Mouse (Mus musculus): ENCODE data around the gene Fosl2. TPM values are rescaled to one million over a fixed set of nuclear protein-coding genes. Genes with fewer than 3 reads are reported as not detected.
"Not testable (repeated sequence)": the region's sequence is repeated elsewhere in the genome, so short reads cannot be mapped to it uniquely, and the experiment has no call there.

The Fosl2 gene
- polyA plus RNA-seq, 1 experiment from 2014 or later: 2.8 TPM

DNA sequence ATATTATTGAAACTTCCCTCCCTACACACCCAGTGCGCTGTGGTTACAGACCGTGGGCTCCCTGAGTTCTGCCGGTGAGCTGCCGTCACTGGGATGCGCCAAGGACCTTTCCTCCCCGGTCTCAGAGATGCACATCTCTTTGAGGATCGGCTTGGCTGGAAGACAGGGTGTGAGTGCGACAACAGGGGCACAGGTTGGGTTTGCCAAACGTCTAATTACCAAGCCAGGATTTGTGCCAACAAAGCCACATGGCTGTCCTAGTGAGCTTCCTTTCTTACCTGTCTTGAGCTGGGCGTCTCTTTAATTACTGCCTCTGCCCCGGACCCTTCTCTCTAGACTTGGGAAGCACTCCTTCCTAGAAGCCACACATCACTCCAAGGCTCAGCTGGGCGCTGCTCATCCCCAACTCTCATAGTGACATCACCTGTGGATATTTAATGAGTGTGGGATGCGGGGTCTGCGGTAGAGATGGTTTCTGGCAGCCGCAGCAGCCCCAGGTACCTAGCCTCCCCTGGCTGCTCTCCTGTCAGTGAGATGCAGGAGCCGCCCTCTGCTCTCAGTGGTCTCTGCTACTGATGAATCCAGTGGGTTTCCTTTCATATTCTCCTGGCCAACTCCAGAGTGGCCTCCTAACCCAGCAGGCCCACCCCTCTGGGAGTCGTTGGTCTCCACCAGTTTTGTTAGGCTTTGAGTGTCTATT, 18.3 kb downstream of the Fosl2 start:
- Histone ChIP-seq H3K9ac (replicated peaks) (no peak overlapping the region), H3K9me3 (no peaks in the 10 kb centered on the region), H3K4me2 (replicated peaks) (peak overlapping the region; percentile 12; the same call in 1 of the 2 replicates), H3K36me3 (no peaks in the 10 kb centered on the region), H3K4me1 (no peaks in the 10 kb centered on the region), H3K4me3 (no peak overlapping the region), H3K27ac (replicated peaks) (no peak overlapping the region), H3K27me3 (no peaks in the 10 kb centered on the region)
- ATAC-seq (replicated peaks): no peak
- WGBS: 59% methylated on average over 17 of the region's 17 CpGs

DNA sequence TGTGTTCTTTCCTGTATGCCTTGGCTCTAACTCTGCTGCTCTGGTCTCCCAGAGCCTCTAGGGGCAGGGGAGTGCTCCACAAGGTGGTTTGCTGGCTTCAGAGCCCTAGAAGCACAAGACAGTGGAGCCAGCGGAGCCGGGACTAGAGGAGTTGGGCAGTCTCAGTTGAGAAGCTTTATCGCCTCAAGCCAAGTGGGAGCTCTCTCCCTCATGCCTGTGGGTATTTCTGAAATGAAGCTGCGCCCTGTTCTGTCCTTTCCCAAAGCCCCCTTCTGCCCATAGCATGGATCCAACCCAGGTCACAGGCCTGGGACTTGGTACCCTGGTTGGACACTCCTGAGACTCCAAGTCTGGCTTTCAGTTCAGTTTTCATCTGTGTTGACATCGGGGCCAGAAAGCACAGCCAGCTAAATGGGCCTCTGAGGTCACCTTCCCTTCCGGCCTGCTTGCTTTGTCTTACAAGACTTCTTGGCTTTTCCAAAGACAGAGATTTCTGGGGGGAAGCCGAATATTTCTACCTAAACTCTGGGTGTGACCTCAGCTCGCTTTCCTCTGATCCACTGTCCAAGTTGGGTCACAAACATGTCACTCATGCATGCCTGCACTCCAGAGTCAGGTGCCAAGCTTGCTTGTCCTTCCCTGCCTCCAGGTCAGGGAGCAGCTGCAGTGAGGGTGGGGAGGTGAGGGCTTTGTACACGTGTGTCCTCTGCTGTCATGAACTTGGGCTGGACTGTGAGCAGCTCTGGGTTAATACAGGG, 19.5 kb downstream of the Fosl2 start:
- Histone ChIP-seq H3K27ac (replicated peaks) (no peak overlapping the region), H3K4me1 (no peaks in the 10 kb centered on the region), H3K9me3 (no peaks in the 10 kb centered on the region), H3K4me2 (replicated peaks) (no peak overlapping the region), H3K9ac (replicated peaks) (no peak overlapping the region), H3K36me3 (no peaks in the 10 kb centered on the region), H3K4me3 (no peak overlapping the region), H3K27me3 (no peaks in the 10 kb centered on the region)
- WGBS: 87% methylated on average over 9 of the region's 9 CpGs
- ATAC-seq (replicated peaks): no peak

DNA sequence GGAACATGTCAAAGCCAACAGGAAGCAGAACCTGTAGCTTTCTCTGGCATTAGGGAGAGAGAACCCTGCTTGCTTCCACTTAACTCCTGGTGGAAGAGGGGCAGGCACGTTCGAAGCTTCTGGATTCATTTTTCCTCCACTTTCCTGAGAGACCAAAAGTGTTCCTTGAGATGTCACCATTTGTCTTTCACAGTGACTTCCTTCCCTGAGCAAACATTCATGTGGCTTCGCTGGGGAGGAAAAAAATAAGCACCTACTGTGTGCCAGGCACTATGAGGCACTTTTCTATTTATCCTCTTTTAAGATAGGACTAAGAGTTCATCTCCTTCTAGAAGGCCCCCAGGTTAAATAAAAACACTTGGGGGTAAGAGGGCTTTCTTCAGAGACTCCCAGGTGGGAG, 20.3 kb downstream of the Fosl2 start:
- Histone ChIP-seq H3K9me3 (no peaks in the 10 kb centered on the region), H3K9ac (replicated peaks) (no peak overlapping the region), H3K27me3 (no peaks in the 10 kb centered on the region), H3K27ac (replicated peaks) (no peak overlapping the region), H3K36me3 (no peaks in the 10 kb centered on the region), H3K4me3 (no peak overlapping the region), H3K4me1 (no peaks in the 10 kb centered on the region), H3K4me2 (replicated peaks) (no peak overlapping the region)
- WGBS: 88% methylated on average over 3 of the region's 3 CpGs
- ATAC-seq (replicated peaks): no peak

DNA sequence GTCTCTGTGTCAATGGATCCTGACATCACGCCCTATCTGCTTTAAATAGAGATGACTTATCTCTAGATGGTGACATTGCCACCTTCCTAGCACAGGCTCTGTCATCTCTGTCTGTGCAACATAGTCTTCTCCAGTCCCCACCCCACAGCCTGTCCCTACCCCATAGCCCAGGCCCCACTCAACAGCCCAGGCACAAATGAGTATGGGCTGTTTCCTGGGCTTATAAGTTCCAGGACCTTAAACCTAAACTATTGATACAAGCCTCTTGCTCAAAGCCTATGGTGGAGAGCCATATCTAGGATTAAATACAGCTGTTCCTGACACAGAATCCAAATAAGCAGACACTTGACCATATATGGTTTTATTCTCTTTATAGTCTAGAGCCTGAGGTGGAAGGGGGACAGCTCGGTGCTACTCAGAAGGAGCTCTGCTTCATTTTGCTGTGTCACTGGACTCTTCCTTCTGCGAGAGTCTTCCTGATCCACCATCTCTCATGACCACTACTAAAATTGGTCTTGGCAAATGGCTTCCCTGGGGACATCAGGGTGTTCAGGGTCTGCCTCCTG, 28.0 kb downstream of the Fosl2 start:
- H3K4me2 ChIP-seq (replicated peaks): no peak overlapping the region
- no peak for ATAC-seq (replicated peaks)
- H3K27me3 ChIP-seq: no peaks in the 10 kb centered on the region
- no peaks in the 10 kb centered on the region for H3K36me3 ChIP-seq
- no peak overlapping the region for H3K4me3 ChIP-seq
- 88% methylated on average over 3 of the region's 3 CpGs for WGBS
- no peaks in the 10 kb centered on the region for H3K4me1 ChIP-seq
- H3K9me3 ChIP-seq: no peaks in the 10 kb centered on the region
- H3K9ac ChIP-seq (replicated peaks): no peak overlapping the region
- no peak overlapping the region for H3K27ac ChIP-seq (replicated peaks)

DNA sequence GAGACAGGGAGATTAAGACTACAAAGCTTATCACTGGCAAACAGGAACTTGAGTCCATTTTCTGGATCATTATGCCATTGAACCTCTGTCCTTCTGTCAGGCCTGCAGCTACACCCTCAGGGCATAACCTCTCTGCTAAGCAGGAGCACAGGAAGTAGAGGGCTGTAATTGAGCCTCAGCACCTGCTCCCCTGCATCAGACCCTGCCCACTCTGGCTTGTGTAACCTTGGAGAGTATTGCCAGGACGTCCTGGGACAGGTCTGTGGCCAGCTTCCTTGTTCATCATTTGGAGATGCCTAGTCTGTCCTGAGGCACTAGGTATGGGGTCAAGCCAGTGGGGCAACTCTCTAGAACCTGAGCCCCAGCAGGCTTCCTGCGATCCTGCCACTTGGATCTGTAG, 36.6 kb downstream of the Fosl2 start:
- no peak for ATAC-seq (replicated peaks)

DNA sequence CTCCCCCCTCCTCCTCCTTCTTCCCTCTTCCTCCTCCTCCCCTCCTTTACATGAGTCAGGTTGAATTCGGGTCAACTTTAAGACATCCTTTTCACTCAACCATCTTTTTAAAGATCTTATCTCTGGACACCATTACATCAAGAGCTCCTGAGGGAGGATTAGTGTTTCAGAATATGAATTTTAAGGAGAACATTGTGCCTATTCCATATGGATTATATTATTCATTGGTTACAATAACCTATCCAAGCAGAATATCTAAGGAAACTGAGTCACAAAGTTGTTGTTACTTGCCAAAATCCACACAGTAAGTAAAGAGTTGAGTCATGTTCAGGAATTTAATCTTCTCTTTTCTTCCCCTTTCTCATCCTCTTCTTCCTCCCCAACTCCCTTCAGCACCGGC, 41.2 kb downstream of the Fosl2 start:
- WGBS: 83% methylated on average over 2 of the region's 2 CpGs
- ATAC-seq (replicated peaks): no peak
- H3K9me3 ChIP-seq: no peaks in the 10 kb centered on the region
- no peak overlapping the region for H3K27ac ChIP-seq (replicated peaks)
- no peaks in the 10 kb centered on the region for H3K27me3 ChIP-seq
- H3K4me2 ChIP-seq (replicated peaks): no peak overlapping the region
- H3K9ac ChIP-seq (replicated peaks): no peak overlapping the region
- H3K36me3 ChIP-seq: no peaks in the 10 kb centered on the region
- no peaks in the 10 kb centered on the region for H3K4me1 ChIP-seq
- H3K4me3 ChIP-seq: no peak overlapping the region

More for the DNA sequence above, 36.6 kb downstream of the Fosl2 start:
- no peak overlapping the region for H3K4me3 ChIP-seq
- no peaks in the 10 kb centered on the region for H3K27me3 ChIP-seq
- no peaks in the 10 kb centered on the region for H3K4me1 ChIP-seq
- no peak overlapping the region for H3K4me2 ChIP-seq (replicated peaks)
- no peaks in the 10 kb centered on the region for H3K9me3 ChIP-seq
- no peak overlapping the region for H3K27ac ChIP-seq (replicated peaks)
- H3K36me3 ChIP-seq: no peaks in the 10 kb centered on the region
- 88% methylated on average over 2 of the region's 2 CpGs for WGBS
- H3K9ac ChIP-seq (replicated peaks): no peak overlapping the region

DNA sequence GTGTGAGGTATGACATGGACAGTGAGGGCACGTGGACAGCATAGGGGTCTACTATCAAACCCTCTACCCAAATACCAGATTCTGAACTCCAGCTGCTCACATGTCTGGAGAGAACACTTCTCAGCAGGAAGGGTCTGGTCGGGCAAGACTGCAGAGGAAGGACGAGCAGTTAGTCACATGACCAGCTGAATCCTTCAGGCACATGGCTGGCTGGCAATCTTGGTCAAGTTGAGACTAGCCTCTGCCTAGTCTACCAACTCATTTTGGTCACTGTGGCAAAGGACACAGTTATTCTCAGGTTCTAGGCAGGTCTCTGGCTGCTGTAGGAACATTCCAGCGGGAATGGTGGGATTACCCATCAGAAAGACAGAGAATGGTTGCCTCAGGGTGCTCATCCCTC, 42.1 kb downstream of the Fosl2 start:
- 84% methylated on average over 4 of the region's 4 CpGs for WGBS
- no peak for ATAC-seq (replicated peaks)

DNA sequence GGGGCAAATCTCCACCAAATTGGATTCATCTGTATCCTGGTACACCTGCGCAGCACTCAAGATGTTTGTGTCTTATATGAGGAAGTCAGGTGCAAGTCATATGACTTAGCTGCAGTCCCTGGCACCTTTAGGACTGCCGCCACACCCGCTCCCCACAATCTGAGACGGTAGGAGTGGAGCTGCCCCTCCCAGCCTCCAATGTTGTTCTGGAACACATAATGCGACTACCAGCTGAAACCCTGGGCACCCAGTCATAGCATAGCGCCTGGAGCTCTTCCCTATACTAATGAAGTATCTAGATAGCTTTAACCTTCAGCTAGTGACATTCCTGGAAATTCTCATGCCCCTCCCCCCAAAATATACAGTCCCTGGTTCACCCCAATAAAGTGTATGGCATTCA, 43.1 kb downstream of the Fosl2 start:
- H3K27ac ChIP-seq (replicated peaks); H3K4me2 ChIP-seq (replicated peaks); H3K4me1 ChIP-seq; H3K9me3 ChIP-seq; H3K27me3 ChIP-seq; H3K4me3 ChIP-seq; ATAC-seq (replicated peaks); H3K36me3 ChIP-seq; H3K9ac ChIP-seq (replicated peaks): not testable (repeated sequence)
- WGBS: 82% methylated on average over 5 of the region's 6 CpGs

More for the DNA sequence above, 42.1 kb downstream of the Fosl2 start:
- H3K27me3 ChIP-seq: no peaks in the 10 kb centered on the region
- H3K9me3 ChIP-seq: no peaks in the 10 kb centered on the region
- no peaks in the 10 kb centered on the region for H3K4me1 ChIP-seq
- H3K4me2 ChIP-seq (replicated peaks): no peak overlapping the region
- H3K36me3 ChIP-seq: no peaks in the 10 kb centered on the region
- H3K9ac ChIP-seq (replicated peaks): no peak overlapping the region
- H3K27ac ChIP-seq (replicated peaks): no peak overlapping the region
- no peak overlapping the region for H3K4me3 ChIP-seq

DNA sequence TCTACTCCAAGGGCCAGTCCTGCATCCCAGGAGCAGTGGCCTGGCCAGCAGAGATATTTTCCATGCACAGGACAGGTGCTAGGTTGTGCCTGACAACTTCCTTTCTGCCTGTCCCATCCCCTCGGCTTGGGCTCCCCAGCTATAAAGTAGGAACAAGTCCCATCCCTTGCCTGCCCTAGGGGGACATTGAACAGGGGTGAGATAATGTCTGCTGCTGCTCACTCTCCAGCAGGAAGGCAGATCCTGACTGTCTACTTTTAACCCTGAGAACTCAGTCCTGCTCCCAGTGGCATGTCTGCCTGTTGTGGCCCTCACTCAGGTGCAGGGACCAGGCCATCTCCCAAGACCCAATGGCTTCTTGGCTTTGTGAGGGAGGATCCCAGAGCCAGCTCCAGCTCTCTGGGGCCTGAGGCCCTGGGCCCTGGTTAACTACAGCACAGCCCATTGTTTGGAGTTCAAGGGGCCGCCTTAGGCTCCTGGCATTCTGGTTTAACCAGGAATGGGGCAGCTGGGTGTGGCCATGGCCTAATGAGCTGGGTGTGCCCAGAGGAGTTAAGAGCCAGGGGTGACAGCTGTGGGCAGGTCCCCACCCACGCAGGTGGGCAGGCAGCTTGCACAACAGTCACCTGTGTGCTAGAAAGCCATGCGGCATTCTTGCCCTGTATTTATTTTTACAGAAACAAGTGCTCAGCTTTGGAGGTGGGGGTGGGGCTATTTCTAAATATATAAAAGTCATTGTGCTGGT, 47.5 kb downstream of the Fosl2 start:
- Histone ChIP-seq H3K27ac (replicated peaks) (no peak overlapping the region), H3K36me3 (no peaks in the 10 kb centered on the region), H3K27me3 (no peaks in the 10 kb centered on the region), H3K4me2 (replicated peaks) (no peak overlapping the region), H3K9ac (replicated peaks) (no peak overlapping the region), H3K4me3 (no peak overlapping the region), H3K4me1 (no peaks in the 10 kb centered on the region), H3K9me3 (no peaks in the 10 kb centered on the region)
- no peak for ATAC-seq (replicated peaks)
- 77% methylated on average over 4 of the region's 4 CpGs for WGBS

DNA sequence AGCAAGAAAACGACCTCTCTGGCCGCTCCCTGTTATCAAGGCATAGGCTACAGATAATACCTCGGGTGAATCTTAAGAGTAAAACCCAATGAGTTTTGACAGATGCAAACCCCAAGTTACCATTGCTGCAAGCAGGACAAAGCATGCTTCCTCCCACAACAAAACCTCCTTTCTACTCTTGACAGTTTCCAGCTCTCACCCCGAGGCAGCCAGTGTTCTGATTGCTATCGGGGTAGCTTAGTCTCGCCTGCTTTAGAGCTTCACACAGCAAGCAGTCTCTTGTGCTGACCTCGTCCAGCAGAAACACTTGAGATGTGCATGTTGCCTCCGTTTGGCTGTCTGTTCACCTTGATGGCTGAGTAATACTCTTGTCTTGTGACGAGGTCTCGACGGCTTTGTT, 52.1 kb downstream of the Fosl2 start:
- H3K9ac ChIP-seq (replicated peaks): no peak overlapping the region
- ATAC-seq (replicated peaks): no peak
- WGBS: 52% methylated on average over 11 of the region's 11 CpGs

DNA sequence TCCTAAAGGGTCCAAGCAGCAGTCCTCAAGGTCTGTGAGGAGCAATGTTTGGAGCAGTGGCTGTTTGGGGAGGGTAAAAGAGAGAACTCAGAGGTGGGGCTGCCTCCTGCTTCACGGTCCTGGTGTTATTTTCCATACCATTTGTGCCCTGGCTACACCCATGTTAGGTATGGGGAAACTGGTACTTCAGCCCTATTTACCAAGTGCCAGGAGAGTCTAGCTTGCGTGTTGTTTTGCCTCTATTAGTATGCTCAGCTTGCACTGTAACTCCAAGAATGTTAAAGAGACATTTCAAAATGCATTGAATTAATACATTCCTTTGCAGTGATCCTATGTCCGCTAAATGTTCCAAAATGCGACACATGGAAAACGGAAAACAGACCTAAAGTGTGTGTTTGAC, 55.7 kb downstream of the Fosl2 start:
- 71% methylated on average over 5 of the region's 5 CpGs for WGBS
- no peaks in the 10 kb centered on the region for H3K27me3 ChIP-seq
- no peaks in the 10 kb centered on the region for H3K4me1 ChIP-seq
- H3K4me3 ChIP-seq: no peak overlapping the region
- H3K9ac ChIP-seq (replicated peaks): no peak overlapping the region
- no peaks in the 10 kb centered on the region for H3K36me3 ChIP-seq
- H3K9me3 ChIP-seq: no peaks in the 10 kb centered on the region
- H3K27ac ChIP-seq (replicated peaks): no peak overlapping the region
- no peak for ATAC-seq (replicated peaks)
- H3K4me2 ChIP-seq (replicated peaks): no peak overlapping the region

More for the DNA sequence above, 52.1 kb downstream of the Fosl2 start:
- Histone ChIP-seq H3K27ac (replicated peaks) (no peak overlapping the region), H3K4me2 (replicated peaks) (no peak overlapping the region), H3K36me3 (no peaks in the 10 kb centered on the region), H3K9me3 (no peaks in the 10 kb centered on the region), H3K4me3 (no peak overlapping the region), H3K4me1 (no peaks in the 10 kb centered on the region), H3K27me3 (no peaks in the 10 kb centered on the region)

Data from forebrain, embryonic 15.5 days (tissue).